Mouse (Mus musculus): ENCODE measurements around the gene Meig1. TPM values are rescaled to one million over a fixed set of nuclear protein-coding genes. Genes with fewer than 3 reads are reported as not detected.

Meig1 gene
- 9.5 and 10.0 TPM in 2 replicates for polyA plus RNA-seq (2015; fragmentation: Nextera tagmentation; extraction: Ambion mirVana)

GRCm38 (mm10) chr2:3422548-3422947 is at the start of gene Meig1:
Gene Meig1 (minus strand): TSS chr2:3422648.

GRCm38 (mm10) chr2:3423841-3424578 is 1.6 kb upstream of the Meig1 start, which contains the start of gene Dclre1c:
Gene Dclre1c (plus strand): TSS chr2:3424131.

GRCm38 (mm10) chr2:3397110-3397509 is 25.3 kb downstream of the Meig1 start, which contains the start of gene Olah:
Gene Olah (minus strand): TSS chr2:3397210.

Other genes starting within 250 kb of the Meig1 start
- 90.1 and 90.5 TPM in 2 replicates for gene Nmt2, start 138.4 kb downstream of the Meig1 start, polyA plus RNA-seq (2015; fragmentation: Nextera tagmentation; extraction: Ambion mirVana)
- gene Rpp38, start 90.0 kb downstream of the Meig1 start, polyA plus RNA-seq (2015; fragmentation: Nextera tagmentation; extraction: Ambion mirVana): 12.0 and 12.9 TPM in 2 replicates
- 11.3 and 12.3 TPM in 2 replicates for gene Acbd7, start 86.5 kb downstream of the Meig1 start, polyA plus RNA-seq (2015; fragmentation: Nextera tagmentation; extraction: Ambion mirVana)
- gene Olah, start 25.4 kb downstream of the Meig1 start, polyA plus RNA-seq (2015; fragmentation: Nextera tagmentation; extraction: Ambion mirVana): not detected in 2 replicates
- gene Dclre1c, start 1.5 kb upstream of the Meig1 start, polyA plus RNA-seq (2015; fragmentation: Nextera tagmentation; extraction: Ambion mirVana): 5.8 and 6.5 TPM in 2 replicates
- 5.6 and 6.7 TPM in 2 replicates for gene Suv39h2, start 52.4 kb upstream of the Meig1 start, polyA plus RNA-seq (2015; fragmentation: Nextera tagmentation; extraction: Ambion mirVana)
- gene Gm45902, start 90.1 kb upstream of the Meig1 start, polyA plus RNA-seq (2015; fragmentation: Nextera tagmentation; extraction: Ambion mirVana): 3.5 and 3.7 TPM in 2 replicates
- gene Hspa14, start 90.2 kb upstream of the Meig1 start, polyA plus RNA-seq (2015; fragmentation: Nextera tagmentation; extraction: Ambion mirVana): 54.3 and 55.3 TPM in 2 replicates
- 0.36 and 0.39 TPM in 2 replicates for gene Cdnf, start 90.4 kb upstream of the Meig1 start, polyA plus RNA-seq (2015; fragmentation: Nextera tagmentation; extraction: Ambion mirVana)
- 13.5 and 13.6 TPM in 2 replicates for gene Fam107b, start 147.8 kb upstream of the Meig1 start, polyA plus RNA-seq (2015; fragmentation: Nextera tagmentation; extraction: Ambion mirVana)

Measured in neural tube, postnatal 0 days (tissue).